Mouse (Mus musculus) heart, postnatal 14 days (tissue): ENCODE measurements at regions not wholly inside any gene's neighbourhood (a gene's known extent, or its start where the extent isn't known, plus 50 kb on each side); places are given as distances from the start of the nearest gene placed in this dataset.

Experiments
- DNase-seq, 2 experiments: peaks; one replicate each; pipeline ENCODE4 v3.0.0; 2021 to 2022
- intact Hi-C: fragments of 180-260 bp; cut with DNase I; formaldehyde crosslinking; loops from one replicate; pipeline ENCODE4 v1.15.1; 2025

DNA sequence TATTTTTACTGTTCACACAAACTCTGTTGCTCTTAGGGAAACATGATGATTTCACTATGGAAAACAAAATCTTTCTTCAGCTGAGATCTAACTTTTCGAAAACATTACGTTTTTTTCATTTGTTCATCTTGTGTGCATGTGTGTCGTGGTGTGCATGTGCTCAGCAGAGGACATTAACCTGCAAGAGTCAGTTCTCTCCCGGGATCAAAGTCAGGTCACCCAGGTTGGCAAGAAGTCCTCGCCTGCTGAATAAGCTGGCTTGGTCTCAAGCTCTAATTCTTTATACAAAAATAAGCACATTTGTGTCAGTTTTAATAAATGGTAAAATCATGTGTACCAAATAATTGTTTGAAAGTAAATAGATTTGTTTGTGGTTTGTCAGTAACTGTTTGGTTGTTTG lies 105.2 kb upstream of the Foxn2 start:
- DNase-seq = no peak
- intact Hi-C loops = no loop called here

DNA sequence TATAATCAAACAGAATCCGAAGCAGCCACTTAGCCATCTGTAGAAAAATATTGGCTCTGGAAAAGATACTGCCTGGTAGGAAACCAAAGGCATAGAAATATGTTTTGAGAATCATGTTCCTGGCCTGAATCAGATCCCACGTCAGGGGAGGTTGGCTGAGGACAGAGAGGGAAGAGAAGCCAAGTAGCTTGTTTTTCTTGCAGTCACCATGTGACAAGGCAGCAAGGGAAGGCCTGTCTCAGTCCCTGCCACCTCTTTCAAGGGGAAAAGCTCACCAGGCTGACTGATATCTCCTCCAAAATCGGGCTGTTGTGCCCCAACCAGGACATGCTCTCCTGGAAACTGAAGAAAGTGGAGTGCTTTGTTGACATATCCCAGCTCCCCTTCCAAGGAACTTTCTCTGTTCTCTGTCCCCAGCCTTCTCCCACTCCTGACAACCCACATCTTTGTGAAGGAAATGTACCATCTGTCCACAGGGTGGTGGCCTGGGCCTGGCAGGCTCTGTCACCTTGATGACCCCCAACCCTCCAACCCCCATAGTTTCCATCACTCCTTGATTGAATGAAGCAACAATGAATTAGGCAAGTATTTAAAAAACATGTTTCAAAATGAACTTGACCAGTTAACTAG lies 104.3 kb upstream of the Foxn2 start:
- intact Hi-C loops = no loop called here
- peak; percentile 38 to 61 for DNase-seq

DNA sequence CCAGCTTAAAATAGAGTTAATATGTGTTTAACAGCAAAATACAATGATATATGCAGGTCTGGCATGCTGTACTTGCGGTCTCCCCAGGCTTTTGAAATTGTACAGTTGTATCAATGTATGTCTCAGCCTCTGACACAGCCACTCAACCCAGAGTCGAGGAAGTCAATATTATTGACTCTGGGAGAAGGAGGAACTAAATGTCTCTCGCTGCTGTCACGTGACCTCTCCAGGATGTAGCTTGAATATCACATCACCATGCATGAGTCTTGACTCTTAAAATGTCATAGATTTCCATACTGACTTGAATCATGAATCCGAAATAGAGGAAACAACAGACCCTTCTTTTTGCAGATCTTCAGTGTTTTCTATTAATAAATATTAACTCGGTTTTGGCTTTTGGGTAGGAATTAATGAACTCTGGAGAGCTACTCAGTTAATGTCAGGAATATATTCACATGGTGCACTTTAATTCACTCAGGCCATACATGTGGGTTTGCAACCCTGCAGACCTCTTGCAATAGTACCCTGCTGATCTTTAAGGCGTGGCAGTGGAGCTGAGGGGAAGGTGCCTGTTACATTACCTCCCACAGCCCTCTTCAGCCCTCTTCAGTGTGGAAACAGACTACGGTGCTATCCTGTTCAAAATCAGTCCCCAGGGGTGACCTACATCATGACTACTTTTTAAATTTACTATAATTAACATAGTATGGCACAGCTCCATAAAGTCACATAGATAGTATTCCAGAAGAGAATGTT lies 102.7 kb upstream of the Foxn2 start:
- intact Hi-C loops = no loop called here
- no peak for DNase-seq

DNA sequence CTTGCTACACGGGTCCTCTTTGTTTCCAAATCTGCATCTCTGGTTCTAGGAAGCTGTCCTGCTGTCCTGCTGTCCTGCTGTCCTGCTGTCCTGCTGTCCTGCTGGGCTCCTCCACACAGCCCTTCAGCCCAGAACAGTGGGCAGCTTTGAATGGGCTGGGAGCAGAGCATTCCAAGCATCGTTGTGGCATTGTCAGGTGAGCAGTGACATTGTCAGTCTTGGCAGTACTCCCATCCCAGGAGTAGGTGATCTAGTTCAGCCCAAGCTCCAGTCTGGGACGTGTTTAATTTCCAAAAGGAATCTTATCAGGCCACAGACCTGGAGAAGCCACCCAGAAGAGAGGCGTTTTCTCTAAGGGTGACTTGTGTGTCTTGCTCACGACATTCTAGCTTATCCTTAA lies 99.4 kb upstream of the Foxn2 start:
- intact Hi-C loops = no loop called here
- no peak for DNase-seq

DNA sequence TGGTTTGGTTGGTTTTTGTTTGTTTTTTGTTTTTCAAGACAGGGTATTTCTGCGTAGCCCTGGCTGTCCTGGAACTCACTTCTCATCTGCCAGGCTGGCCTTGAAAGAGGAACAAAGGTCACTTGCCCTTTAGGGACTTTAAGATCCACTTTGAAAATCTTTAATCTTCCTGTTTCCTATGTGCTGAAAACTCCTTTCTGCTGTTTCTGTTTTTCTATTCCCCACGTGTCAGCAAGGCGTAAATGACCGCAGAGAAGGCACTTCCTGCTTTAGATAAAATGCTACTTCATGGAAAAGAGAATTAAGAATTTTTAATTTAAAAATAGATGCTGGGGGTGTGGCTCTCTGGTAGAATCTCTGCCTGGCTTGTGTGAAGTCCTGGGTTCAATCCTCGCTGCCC lies 98.9 kb upstream of the Foxn2 start:
- no peak for DNase-seq
- intact Hi-C loops = no loop called here

DNA sequence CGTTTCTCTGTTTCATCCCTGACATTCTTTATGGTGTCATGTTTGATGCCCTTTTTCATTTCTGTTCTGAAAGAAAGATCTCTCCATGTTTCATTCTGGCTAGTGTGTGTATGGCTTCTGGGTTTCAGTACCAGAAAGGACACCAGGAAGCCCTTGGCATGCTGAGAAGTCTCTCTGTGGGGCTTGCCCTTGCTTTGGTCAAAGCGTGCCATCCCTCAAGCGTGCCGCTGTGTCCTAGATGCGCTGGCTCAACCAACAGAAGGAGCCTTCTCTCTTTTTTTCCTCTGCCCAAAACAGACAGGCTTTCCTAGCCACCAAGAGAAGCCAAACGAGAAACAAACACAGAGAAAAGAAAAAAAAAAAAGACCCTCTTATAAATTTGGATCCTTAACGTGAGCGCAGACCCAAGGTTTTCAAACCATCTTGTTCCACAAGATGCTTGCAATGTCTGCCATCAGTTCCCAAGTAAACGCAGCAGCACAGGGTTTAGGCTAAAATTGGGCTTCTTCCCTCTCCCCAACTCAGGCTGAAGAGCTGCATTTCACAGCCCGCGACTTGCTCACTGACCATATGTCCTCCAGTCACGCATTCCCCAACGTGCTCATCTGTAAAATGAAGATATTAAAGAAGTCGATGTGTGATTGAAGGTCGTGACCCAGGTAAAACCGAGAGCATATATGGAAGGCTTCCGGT lies 97.3 kb upstream of the Foxn2 start:
- intact Hi-C loops = no loop called here
- DNase-seq = no peak

DNA sequence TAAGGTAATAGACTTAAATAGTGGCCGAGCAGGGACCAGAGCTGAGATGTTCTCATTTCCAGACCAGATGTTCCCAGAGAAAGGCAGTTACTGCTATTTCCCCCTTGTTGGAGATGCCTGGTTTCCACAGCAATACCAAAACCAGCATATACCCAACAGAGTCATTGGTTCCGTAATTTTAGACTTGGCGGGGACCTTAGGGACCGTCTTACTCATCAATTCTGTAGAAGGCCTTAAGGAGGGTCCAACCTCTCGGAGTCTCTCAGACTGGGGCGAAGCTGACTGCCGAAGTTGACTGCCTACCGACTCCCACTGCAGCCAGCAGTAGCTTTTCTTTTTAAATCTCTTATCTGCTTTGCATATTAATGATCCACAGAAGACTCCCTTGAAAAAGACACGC lies 95.1 kb upstream of the Foxn2 start:
- intact Hi-C loops = no loop called here
- no peak for DNase-seq

DNA sequence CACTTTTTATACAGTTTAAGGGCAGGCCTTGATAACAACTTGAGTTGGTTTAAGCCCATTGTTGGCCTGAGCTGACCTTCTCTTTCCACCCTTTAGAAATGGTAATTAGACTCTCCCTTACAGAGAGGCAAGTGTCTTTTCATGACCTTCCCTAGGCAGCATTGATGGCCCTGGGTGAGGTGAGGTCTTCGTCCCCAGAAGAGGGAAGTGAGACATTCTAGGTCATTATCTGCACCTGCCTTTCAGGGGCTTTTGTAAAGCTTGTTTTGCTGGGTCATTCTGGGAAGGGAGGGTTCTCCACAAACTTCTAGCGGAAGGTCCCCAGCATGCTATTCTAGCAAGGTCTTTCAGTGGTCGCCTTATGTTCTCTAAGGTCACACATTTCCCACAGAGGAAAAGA lies 93.6 kb upstream of the Foxn2 start:
- intact Hi-C loops = no loop called here
- DNase-seq = no peak

DNA sequence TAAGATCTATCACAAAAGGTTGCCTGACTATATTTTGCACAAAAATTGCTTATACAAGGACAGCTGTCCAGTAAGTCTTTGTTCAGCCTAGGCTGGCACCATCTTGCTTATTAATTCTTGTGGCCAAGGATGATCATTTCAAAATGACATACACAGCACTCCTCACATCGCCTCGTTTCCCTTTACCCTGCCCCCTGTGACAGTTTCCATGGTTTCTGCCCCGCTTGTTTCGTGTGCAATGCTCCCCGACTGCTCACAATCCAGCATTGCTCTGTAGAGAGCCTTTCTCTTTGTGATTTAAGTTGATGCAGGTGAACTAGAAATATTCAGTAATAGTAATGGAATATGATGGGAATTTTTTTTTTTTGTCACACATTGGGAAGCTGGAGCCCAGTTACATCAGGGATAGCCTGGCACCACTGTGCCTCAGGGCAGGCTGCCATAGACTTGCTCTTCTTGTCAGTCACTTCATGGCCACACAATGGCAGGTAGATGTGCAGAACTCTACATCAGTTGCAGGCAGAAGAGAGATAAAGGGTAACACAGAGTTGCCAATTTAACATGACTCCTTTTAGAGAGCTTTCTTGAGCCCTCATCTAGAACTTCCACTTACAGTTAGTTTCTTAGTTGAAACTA lies 90.6 kb upstream of the Foxn2 start:
- no peak for DNase-seq
- intact Hi-C loops = no loop called here

DNA sequence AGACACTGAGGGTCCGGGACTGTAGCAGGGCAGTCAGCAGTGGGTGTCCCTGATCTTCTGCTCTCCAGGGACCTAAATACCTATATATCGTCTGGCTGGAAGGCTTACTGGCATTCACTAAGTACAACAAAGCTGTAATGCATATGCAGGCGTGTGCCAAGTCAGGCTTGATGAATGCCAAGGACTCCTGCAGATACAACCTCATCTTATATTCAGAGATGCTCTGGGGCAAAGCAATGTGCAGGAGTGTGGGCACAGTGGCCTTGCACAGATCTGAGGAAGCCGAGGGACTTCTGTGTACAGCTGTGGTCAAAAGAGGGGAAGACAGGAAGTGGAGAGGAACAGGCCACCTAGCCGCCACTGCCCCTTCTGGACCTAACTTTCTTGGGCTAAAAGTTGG lies 89.5 kb upstream of the Foxn2 start:
- intact Hi-C loops = no loop called here
- no peak for DNase-seq

DNA sequence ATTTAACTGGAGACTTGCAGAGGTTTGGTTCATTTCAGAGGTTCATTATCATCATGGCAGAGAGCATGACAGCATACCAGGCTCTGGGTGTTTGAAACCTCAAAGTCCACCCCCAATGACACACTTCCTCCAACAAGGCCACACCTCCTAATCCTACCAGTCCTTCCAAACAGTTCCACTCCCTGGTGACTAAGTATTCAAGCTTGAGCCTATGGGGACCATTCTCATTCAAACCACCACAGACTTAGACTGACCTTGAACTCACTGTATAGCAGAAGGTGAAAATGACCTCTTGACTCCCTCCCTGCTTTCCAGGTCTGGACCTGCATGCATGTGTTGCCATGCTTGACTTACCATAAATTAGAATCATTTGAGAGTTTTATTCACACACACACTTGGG lies 87.6 kb upstream of the Foxn2 start:
- DNase-seq = no peak
- intact Hi-C loops = no loop called here

DNA sequence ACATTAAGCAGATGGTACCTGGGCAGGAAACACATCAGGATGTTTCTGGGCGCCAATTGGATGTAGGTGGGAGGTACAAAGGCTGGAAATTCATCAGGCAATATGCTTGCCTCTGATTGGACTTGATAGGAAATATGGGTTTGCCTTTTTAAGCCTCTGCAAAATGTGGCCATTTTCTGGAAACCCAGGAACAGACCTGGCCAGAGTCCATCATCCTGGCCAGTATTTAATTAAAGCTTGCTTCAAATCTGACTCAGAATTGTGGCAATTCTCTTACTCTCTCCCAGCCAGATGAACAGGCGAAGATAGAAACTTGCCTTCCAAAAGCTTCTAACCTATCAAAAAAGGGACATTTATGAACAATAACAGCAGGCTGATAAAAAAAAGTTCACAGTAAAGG lies 79.3 kb upstream of the Foxn2 start:
- DNase-seq = no peak
- intact Hi-C loops = no loop called here

DNA sequence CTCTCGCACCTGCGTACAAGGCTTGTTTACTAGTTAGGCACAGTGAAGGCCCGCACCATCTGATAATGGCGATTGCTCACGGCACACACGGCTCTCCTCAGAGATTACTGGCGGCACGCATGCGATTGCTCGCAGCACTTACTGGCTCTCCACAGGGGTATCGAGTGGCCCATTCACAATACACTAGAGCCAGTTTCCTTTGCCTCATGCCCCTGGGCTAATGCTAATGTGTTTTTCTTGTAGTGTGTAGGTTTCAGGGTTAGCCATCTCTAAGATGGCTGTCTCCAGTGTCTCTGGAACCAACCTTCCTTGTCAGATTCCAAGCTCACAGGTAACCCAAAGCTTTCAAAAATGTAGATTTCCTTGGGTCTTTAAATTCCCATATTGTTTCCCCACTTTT lies 78.1 kb upstream of the Foxn2 start:
- intact Hi-C loops = no loop called here

DNA sequence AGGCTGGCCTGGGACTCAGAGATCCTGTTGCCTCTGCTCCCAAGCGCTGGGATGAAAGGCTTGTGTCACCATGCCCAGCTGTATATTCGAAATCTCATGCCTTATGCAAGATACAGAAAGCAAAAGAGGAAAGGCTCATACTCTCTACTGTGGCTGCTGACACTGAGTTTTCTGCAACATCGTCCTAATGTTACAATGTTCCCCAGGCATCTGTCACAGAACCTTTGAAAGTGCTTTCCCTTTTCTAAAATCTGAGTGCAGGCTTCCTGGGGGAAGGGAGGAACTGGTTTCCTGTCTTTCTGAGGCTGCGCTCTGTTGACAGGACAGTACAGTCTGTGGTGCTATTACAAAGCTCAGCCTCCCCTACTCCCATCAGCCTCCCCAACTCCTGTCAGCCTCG lies 72.6 kb upstream of the Foxn2 start:
- intact Hi-C loops = no loop called here
- DNase-seq = no peak

More for the DNA sequence above, 78.1 kb upstream of the Foxn2 start:
- DNase-seq = no peak

DNA sequence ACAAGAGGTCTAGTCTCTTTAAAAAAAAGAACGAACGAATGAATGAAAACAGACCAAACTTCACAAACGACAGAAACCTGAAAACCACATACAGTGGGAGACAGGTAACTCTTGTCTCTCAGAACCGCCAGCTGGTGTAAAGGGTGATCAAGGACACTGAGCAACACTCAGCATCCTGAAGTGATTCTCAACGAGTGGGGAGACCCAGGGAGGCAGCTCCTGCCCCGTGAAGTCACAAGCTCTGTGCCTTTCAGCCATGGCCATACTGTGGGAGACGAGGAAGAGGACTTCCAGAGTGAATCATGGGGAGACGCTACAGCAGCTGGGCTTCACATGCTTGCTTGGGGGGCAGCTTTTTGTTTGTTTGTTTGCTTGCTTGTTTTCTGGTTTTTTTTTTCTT lies 70.5 kb upstream of the Foxn2 start:
- DNase-seq = no peak
- intact Hi-C loops = loop anchor here (5.0 kb wide), 1 partner anchor 113 kb away; no protein-coding TSS in a partner anchor

DNA sequence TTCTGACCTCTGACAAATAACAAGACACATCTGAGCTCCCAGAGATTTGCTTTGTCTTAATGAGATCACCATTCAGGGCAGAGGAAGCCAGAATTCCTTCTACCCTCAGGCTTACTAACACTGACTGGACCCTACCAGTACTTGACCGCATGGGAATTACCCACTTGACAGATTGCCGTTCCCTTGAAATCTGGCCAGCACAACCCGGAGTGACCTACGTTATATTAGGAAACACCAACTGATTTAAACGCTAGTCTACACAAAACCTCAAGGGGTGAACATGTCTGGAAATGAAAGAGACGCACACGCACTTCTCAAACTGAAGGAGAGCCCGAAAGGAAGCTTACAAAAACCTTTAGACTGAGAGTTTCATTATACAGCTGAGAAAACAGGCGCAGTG lies 69.8 kb upstream of the Foxn2 start:
- peak; percentile 41 to 49 for DNase-seq
- intact Hi-C loops = loop anchor here (5.0 kb wide), 1 partner anchor 113 kb away; no protein-coding TSS in a partner anchor

DNA sequence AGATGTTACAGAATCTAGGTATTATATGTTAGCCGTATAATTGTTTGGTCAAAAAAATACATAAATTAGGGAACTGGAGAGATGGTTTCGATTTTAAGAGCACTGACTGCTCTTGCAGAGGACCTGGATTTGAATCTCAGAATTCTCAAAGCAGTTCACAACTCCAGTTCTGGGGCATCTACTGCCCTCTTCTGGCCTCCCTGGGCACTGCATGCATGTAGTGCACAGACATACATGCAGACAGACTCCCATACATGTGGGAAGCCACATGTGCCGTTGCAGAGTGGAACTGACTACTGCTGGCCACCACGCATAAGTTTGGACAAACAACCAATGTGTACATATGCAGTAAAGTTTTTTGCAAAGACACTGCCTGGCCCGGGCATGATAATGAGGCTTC lies 62.0 kb upstream of the Foxn2 start:
- DNase-seq = no peak
- intact Hi-C loops = no loop called here

DNA sequence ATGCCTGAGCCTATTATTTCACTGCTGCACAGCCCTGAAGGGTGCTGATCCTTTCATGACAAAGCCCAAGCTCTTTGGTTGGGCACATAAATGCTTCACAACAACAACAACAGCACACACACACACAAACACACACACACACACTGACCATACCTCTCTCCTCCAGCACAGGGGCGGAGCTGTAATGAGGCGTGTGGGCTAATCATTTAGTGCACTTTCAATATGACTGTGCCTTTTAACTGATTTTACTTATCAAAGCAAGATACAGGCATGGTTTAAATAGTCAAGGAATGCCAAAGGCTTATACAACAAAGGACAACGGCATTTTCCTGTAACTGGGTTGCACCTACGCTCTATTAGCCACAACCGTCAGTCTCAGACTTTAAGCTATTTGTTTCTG lies 61.1 kb upstream of the Foxn2 start:
- no peak for DNase-seq
- intact Hi-C loops = no loop called here

DNA sequence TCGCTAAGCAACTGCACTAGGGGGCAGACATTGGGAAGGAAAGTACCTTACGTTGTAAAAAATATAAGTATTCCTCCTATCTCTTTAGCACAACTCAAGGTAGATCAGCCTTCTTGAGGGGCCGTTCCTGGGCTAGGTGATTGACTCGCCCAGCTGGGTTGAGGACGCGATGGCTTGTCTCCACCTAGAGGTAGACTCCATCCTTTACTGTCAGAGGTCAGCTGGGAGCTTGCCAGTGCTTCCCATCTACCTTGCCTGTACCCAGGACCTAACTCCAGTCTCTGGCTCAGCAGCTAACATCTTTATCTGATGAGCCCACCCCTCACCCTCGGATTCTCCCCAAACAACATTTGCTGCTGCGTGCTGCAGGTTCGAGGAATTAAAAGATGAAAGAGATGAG lies 59.4 kb upstream of the Foxn2 start:
- intact Hi-C loops = loop anchor here (5.0 kb wide), 1 partner anchor 129 kb away; no protein-coding TSS in a partner anchor
- no peak for DNase-seq

DNA sequence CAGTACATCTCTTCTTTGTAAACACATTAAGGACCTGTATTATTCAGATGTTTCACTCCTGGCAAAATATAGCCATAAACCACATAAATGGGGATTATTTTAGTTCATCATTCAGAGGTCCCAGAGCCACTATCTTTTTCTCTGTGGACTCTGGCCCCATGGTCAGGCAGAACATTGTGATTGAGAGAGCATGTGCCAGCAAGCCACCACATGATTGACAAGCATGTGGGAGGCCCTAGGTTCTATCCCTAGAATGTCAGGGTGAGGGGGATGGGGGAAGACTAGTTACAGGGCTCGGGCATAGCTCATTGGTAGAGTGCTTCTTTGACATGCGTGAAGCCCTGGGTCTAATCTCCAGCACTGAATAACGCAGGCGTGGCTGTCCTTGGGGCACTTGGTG lies 57.1 kb upstream of the Foxn2 start:
- DNase-seq = no peak
- intact Hi-C loops = loop anchor here (5.0 kb wide), 1 partner anchor 131 kb away; no protein-coding TSS in a partner anchor

DNA sequence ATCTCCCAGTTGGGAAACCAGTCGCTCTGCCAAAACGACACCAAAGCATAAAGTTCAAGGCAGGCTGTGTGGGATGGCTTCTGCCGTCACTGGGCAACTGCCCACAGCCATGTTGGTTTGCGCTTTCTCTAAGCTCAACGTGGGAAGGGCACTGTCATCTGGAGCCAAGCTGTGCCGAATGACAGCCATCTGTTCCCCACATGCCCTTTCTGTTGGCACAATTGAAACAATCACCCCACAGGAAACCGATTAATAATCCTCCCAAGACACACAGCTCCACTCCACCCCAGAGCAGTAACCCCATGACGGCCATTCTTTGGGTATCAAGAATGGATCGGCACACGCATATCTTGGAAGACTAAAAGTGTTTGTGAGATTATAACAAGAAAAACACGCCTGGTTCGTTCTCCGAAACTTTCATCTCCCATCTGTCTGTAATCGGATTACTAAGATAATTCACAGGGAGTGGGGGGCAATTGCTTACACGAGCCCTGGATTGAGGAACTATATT lies 52.0 kb upstream of the Foxn2 start:
- intact Hi-C loops = no loop called here
- DNase-seq = no peak
